Mouse (Mus musculus): ENCODE measurements at regions not wholly inside any gene's neighbourhood (a gene's known extent, or its start where the extent isn't known, plus 50 kb on each side); places are given as distances from the start of the nearest gene placed in this dataset.

- Histone ChIP-seq H3K27me3 (replicated peaks; ENCODE audit: control insufficient read depth, insufficient read depth, low read length) (no peaks in the 10 kb centered on the region), H3K36me3 (ENCODE audit: control insufficient read depth, insufficient read depth) (no peaks in the 10 kb centered on the region), H3K4me3 (ENCODE audit: low read depth, low read length) (no peak overlapping the region), H3K4me2 (replicated peaks; ENCODE audit: low read depth) (no peak overlapping the region), H3K27ac (ENCODE audit: low read depth, low read length) (no peak overlapping the region), H3K9ac (ENCODE audit: low read depth, low read length) (no peak overlapping the region), H3K4me1 (replicated peaks; ENCODE audit: control insufficient read depth, insufficient read depth, low read length) (no peaks in the 10 kb centered on the region), H3K9me3 (ENCODE audit: control insufficient read depth) (no peaks in the 10 kb centered on the region)
- peak; percentile 49 for TF ChIP-seq CTCF (IDR thresholded peaks at IDR 0.05; ENCODE audit: low read depth)
- no peak for ATAC-seq
Measured at GRCm38 (mm10) chr3:126011269-126011668, 72.8 kb upstream of the Ugt8a start.

- H3K36me3 ChIP-seq (ENCODE audit: control insufficient read depth, insufficient read depth) = no peaks in the 10 kb centered on the region
- H3K4me3 ChIP-seq (ENCODE audit: low read depth, low read length) = no peak overlapping the region
- no peaks in the 10 kb centered on the region for H3K27me3 ChIP-seq (replicated peaks; ENCODE audit: control insufficient read depth, insufficient read depth, low read length)
- no peak for TF ChIP-seq CTCF (IDR thresholded peaks at IDR 0.05; ENCODE audit: low read depth)
- no peak overlapping the region for H3K27ac ChIP-seq (ENCODE audit: low read depth, low read length)
- no peak overlapping the region for H3K4me2 ChIP-seq (replicated peaks; ENCODE audit: low read depth)
- WGBS = 80% methylated on average over 4 of the region's 4 CpGs
- H3K4me1 ChIP-seq (replicated peaks; ENCODE audit: control insufficient read depth, insufficient read depth, low read length) = no peaks in the 10 kb centered on the region
- no peak for ATAC-seq
- H3K9me3 ChIP-seq (ENCODE audit: control insufficient read depth) = no peaks in the 10 kb centered on the region
- H3K9ac ChIP-seq (ENCODE audit: low read depth, low read length) = no peak overlapping the region
Measured at GRCm38 (mm10) chr3:126016166-126016565, 77.7 kb upstream of the Ugt8a start.

- TF ChIP-seq CTCF (IDR thresholded peaks at IDR 0.05; ENCODE audit: low read depth) = no peak
- WGBS = 8% methylated on average over 3 of the region's 3 CpGs
Measured at GRCm38 (mm10) chr3:126044327-126044726, 105.9 kb upstream of the Ugt8a start.

GRCm38 (mm10) chr3:126044861-126045260 lies 106.4 kb upstream of the Ugt8a start:
- H3K36me3 ChIP-seq (ENCODE audit: control insufficient read depth, insufficient read depth) = no peaks in the 10 kb centered on the region
- no peaks in the 10 kb centered on the region for H3K4me1 ChIP-seq (replicated peaks; ENCODE audit: control insufficient read depth, insufficient read depth, low read length)
- TF ChIP-seq CTCF (IDR thresholded peaks at IDR 0.05; ENCODE audit: low read depth) = peak; percentile 46
- no peak for ATAC-seq
- WGBS = 28% methylated on average over 2 of the region's 2 CpGs
- H3K4me3 ChIP-seq (ENCODE audit: low read depth, low read length) = no peak overlapping the region
- no peaks in the 10 kb centered on the region for H3K9me3 ChIP-seq (ENCODE audit: control insufficient read depth)
- H3K27ac ChIP-seq (ENCODE audit: low read depth, low read length) = no peak overlapping the region
- H3K9ac ChIP-seq (ENCODE audit: low read depth, low read length) = no peak overlapping the region
- H3K27me3 ChIP-seq (replicated peaks; ENCODE audit: control insufficient read depth, insufficient read depth, low read length) = no peaks in the 10 kb centered on the region
- H3K4me2 ChIP-seq (replicated peaks; ENCODE audit: low read depth) = no peak overlapping the region

More at GRCm38 (mm10) chr3:126044327-126044726, 105.9 kb upstream of the Ugt8a start:
- no peak for ATAC-seq
- Histone ChIP-seq H3K4me2 (replicated peaks; ENCODE audit: low read depth) (no peak overlapping the region), H3K9ac (ENCODE audit: low read depth, low read length) (no peak overlapping the region), H3K27ac (ENCODE audit: low read depth, low read length) (no peak overlapping the region), H3K9me3 (ENCODE audit: control insufficient read depth) (no peaks in the 10 kb centered on the region), H3K36me3 (ENCODE audit: control insufficient read depth, insufficient read depth) (no peaks in the 10 kb centered on the region), H3K4me3 (ENCODE audit: low read depth, low read length) (no peak overlapping the region), H3K4me1 (replicated peaks; ENCODE audit: control insufficient read depth, insufficient read depth, low read length) (no peaks in the 10 kb centered on the region), H3K27me3 (replicated peaks; ENCODE audit: control insufficient read depth, insufficient read depth, low read length) (no peaks in the 10 kb centered on the region)

- ATAC-seq = no peak
Measured at GRCm38 (mm10) chr3:126045992-126046786, 107.8 kb upstream of the Ugt8a start.

GRCm38 (mm10) chr3:126058585-126058984 lies 120.2 kb upstream of the Ugt8a start:
- H3K4me3 ChIP-seq (ENCODE audit: low read depth, low read length) = no peak overlapping the region
- H3K9ac ChIP-seq (ENCODE audit: low read depth, low read length) = no peak overlapping the region
- no peaks in the 10 kb centered on the region for H3K9me3 ChIP-seq (ENCODE audit: control insufficient read depth)
- no peak for TF ChIP-seq CTCF (IDR thresholded peaks at IDR 0.05; ENCODE audit: low read depth)
- no peak for ATAC-seq
- no peaks in the 10 kb centered on the region for H3K4me1 ChIP-seq (replicated peaks; ENCODE audit: control insufficient read depth, insufficient read depth, low read length)
- no peak overlapping the region for H3K4me2 ChIP-seq (replicated peaks; ENCODE audit: low read depth)
- H3K27ac ChIP-seq (ENCODE audit: low read depth, low read length) = no peak overlapping the region
- H3K27me3 ChIP-seq (replicated peaks; ENCODE audit: control insufficient read depth, insufficient read depth, low read length) = no peaks in the 10 kb centered on the region
- no peaks in the 10 kb centered on the region for H3K36me3 ChIP-seq (ENCODE audit: control insufficient read depth, insufficient read depth)

More at GRCm38 (mm10) chr3:126045992-126046786, 107.8 kb upstream of the Ugt8a start:
- Histone ChIP-seq H3K4me3 (ENCODE audit: low read depth, low read length) (no peak overlapping the region), H3K27ac (ENCODE audit: low read depth, low read length) (no peak overlapping the region), H3K27me3 (replicated peaks; ENCODE audit: control insufficient read depth, insufficient read depth, low read length) (no peaks in the 10 kb centered on the region), H3K36me3 (ENCODE audit: control insufficient read depth, insufficient read depth) (no peaks in the 10 kb centered on the region), H3K9ac (ENCODE audit: low read depth, low read length) (no peak overlapping the region), H3K9me3 (ENCODE audit: control insufficient read depth) (no peaks in the 10 kb centered on the region), H3K4me2 (replicated peaks; ENCODE audit: low read depth) (no peak overlapping the region), H3K4me1 (replicated peaks; ENCODE audit: control insufficient read depth, insufficient read depth, low read length) (no peaks in the 10 kb centered on the region)
- TF ChIP-seq CTCF (IDR thresholded peaks at IDR 0.05; ENCODE audit: low read depth) = peak; percentile 40
- whole genome bisulfite sequencing = 61% methylated on average over 9 of the region's 9 CpGs
